Mouse (Mus musculus): ENCODE measurements around the gene Ano4.

The Ano4 gene

GRCm38 (mm10) chr10:88949649-88950296 is 394.8 kb downstream of the Ano4 start:
- DNase-seq (ENCODE audit: low spot score) = no peak

All from yolk sac, embryonic 10.5 days (tissue).